Mouse (Mus musculus) MEL (cell line): ENCODE data around the gene Pdss2.

Source experiments
- CHD2 ChIP-seq: IDR thresholded peaks from 2 replicates; pipeline ENCODE4 v1.6.1; 2011; ENCODE audit warnings: low read length, improper control_type of control experiment
- CTCF ChIP-seq, 3 experiments: IDR thresholded peaks in 2 of 3; conservative IDR thresholded peaks in 1 of 3; 2 replicates each; pipeline ENCODE4 v1.5.1; 2011 to 2012; ENCODE audit warnings: low read length in 3 of 3, low read depth in 2 of 3, mild to moderate bottlenecking in 2 of 3, improper control_type of control experiment in 1 of 3, inconsistent platforms in 1 of 3, mixed read lengths in 1 of 3, moderate library complexity in 1 of 3; ENCODE audit not compliant: control insufficient read depth in 1 of 3, insufficient read depth in 1 of 3, poor library complexity in 1 of 3, severe bottlenecking in 1 of 3
- GATA1 ChIP-seq: IDR thresholded peaks from 2 replicates; pipeline ENCODE4 v1.6.1; 2011; ENCODE audit warnings: low read depth, low read length, improper control_type of control experiment
- MAX ChIP-seq: IDR thresholded peaks from 2 replicates; pipeline ENCODE4 v1.6.1; 2011; ENCODE audit warnings: low read length, improper control_type of control experiment
- NELFE ChIP-seq: IDR thresholded peaks from 2 replicates; pipeline ENCODE4 v1.6.1; 2011; ENCODE audit warnings: low read depth, low read length, improper control_type of control experiment
- POLR2A ChIP-seq, 2 experiments: IDR thresholded peaks; 2 replicates each; pipeline ENCODE4 v1.6.1; 2011 to 2012; ENCODE audit warnings: low read length in 2 of 2, mild to moderate bottlenecking in 2 of 2, control low read depth in 1 of 2, improper control_type of control experiment in 1 of 2, low read depth in 1 of 2, moderate library complexity in 1 of 2; ENCODE audit not compliant: control insufficient read depth in 1 of 2, insufficient read depth in 1 of 2, poor library complexity in 1 of 2
- POLR2AphosphoS2 ChIP-seq: IDR thresholded peaks from 2 replicates; pipeline ENCODE4 v1.6.1; 2011; ENCODE audit warnings: low read length, improper control_type of control experiment
- POLR2AphosphoS5 ChIP-seq: IDR thresholded peaks from 2 replicates; pipeline ENCODE4 v1.6.1; 2012; ENCODE audit warnings: low read depth, borderline replicate concordance, mild to moderate bottlenecking, inconsistent platforms, low read length, moderate library complexity, mixed read lengths
- TCF12 ChIP-seq: IDR thresholded peaks from 2 replicates; pipeline ENCODE4 v1.6.1; 2014; ENCODE audit warnings: low read depth, mild to moderate bottlenecking, inconsistent platforms, low read length, improper control_type of control experiment, moderate library complexity

DNA sequence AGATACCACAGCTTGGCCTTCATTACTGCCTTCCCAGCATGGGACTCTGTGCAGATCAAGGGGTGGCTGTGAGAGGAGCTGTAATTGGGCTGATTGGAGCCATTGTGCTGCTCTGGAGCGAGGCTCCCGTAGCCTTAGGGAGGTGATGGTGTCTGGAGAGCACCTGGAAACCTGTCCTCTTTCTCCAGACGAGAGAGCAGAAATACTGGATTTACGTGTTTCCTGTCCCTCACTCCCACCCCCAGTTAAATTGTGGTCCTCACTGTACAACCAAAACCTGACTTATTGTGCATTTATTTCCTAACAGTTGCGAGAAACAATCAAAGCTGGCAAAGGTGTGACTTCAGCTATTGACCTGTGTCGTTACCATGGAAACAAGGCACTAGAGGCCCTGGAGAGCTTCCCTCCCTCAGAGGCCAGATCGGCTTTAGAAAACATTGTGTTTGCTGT, 218.2 kb downstream of the Pdss2 start:
- no peak for TF ChIP-seq NELFE
- no peak for TF ChIP-seq POLR2AphosphoS5
- no peak for TF ChIP-seq CTCF (IDR thresholded peaks at IDR 0.05 in 2 of 3, conservative IDR thresholded peaks at IDR 0.05 in 1 of 3; ENCODE audit: control insufficient read depth in 1 of 3, insufficient read depth in 1 of 3, low read depth in 2 of 3, low read length in 3 of 3, poor library complexity in 1 of 3, severe bottlenecking in 1 of 3)
- TF ChIP-seq POLR2AphosphoS2 = no peak
- TF ChIP-seq TCF12 = no peak
- TF ChIP-seq GATA1 = no peak
- TF ChIP-seq CHD2 = no peak
- no peak for TF ChIP-seq MAX
- TF ChIP-seq POLR2A (IDR thresholded peaks at IDR 0.05; ENCODE audit: control insufficient read depth in 1 of 2, insufficient read depth in 1 of 2, low read depth in 1 of 2, low read length in 2 of 2, poor library complexity in 1 of 2) = no peak
